Mouse (Mus musculus) frontal cortex, adult 2 months (tissue): ENCODE results near the gene Nxn. TPM values are rescaled to one million over a fixed set of nuclear protein-coding genes. Genes with fewer than 3 reads are reported as not detected.

Source experiments
- DNase-seq, 2 experiments: peaks; one replicate each; pipeline ENCODE4 v3.0.0; 2022; ENCODE audit warnings: low spot score in 1 of 2; ENCODE audit errors: extremely low spot score in 1 of 2
- polyA plus RNA-seq: library from polyadenylated mRNA; depleted of rRNA; stranded (reverse); fragments of >200 nt; gene quantifications from 2 replicates; pipeline ENCODE4 v1.2.3, GENCODE M21; 2012; rRNA removed

Nxn gene
- 9.2 and 9.8 TPM in 2 replicates for polyA plus RNA-seq

GRCm38 (mm10) chr11:76398798-76399586 lies at the start of gene Nxn:
Gene Nxn, minus strand, starts transcription at chr11:76399140.
- DNase-seq: peak in 1 of 2 experiments; percentile 78

GRCm38 (mm10) chr11:76446251-76446650 lies 47.3 kb upstream of the Nxn start:
- DNase-seq: no peak

GRCm38 (mm10) chr11:76445459-76445858 lies 46.5 kb upstream of the Nxn start:
- DNase-seq: no peak

- peak in 1 of 2 experiments; percentile 72 for DNase-seq
These were observed 40.7 kb upstream of the Nxn start for GRCm38 (mm10) chr11:76439666-76440065.

GRCm38 (mm10) chr11:76436864-76437437 lies 38.0 kb upstream of the Nxn start:
- DNase-seq: peak in 1 of 2 experiments; percentile 55

GRCm38 (mm10) chr11:76436009-76436408 lies 37.1 kb upstream of the Nxn start:
- no peak for DNase-seq

GRCm38 (mm10) chr11:76429966-76430631 lies 31.2 kb upstream of the Nxn start:
- DNase-seq: no peak

- DNase-seq: no peak
These were observed 30.6 kb upstream of the Nxn start for GRCm38 (mm10) chr11:76429556-76429955.

GRCm38 (mm10) chr11:76429046-76429445 lies 30.1 kb upstream of the Nxn start:
- DNase-seq: no peak

- peak in 1 of 2 experiments; percentile 54 for DNase-seq
These were observed 28.8 kb upstream of the Nxn start for GRCm38 (mm10) chr11:76427781-76428180.

GRCm38 (mm10) chr11:76425749-76426148 lies 26.8 kb upstream of the Nxn start:
- DNase-seq: no peak

GRCm38 (mm10) chr11:76420896-76421295 lies 22.0 kb upstream of the Nxn start:
- DNase-seq: no peak

GRCm38 (mm10) chr11:76419179-76419578 lies 20.2 kb upstream of the Nxn start:
- DNase-seq: no peak

- DNase-seq: peak in 1 of 2 experiments; percentile 68
These were observed 19.5 kb upstream of the Nxn start for GRCm38 (mm10) chr11:76418423-76418822.

- no peak for DNase-seq
These were observed 17.0 kb upstream of the Nxn start for GRCm38 (mm10) chr11:76415985-76416384.

GRCm38 (mm10) chr11:76415001-76415400 lies 16.1 kb upstream of the Nxn start:
- DNase-seq: no peak

- DNase-seq: peak in 1 of 2 experiments; percentile 3
These were observed 14.3 kb upstream of the Nxn start for GRCm38 (mm10) chr11:76413202-76413601.

GRCm38 (mm10) chr11:76410826-76411225 lies 11.9 kb upstream of the Nxn start:
- DNase-seq: peak in 1 of 2 experiments; percentile 84

GRCm38 (mm10) chr11:76406702-76407583 lies 8.0 kb upstream of the Nxn start, which contains the start of gene Timm22:
Gene Timm22, plus strand, starts transcription at chr11:76406952.
- peak; percentile 97 to 100 for DNase-seq

- no peak for DNase-seq
These were observed 6.8 kb upstream of the Nxn start for GRCm38 (mm10) chr11:76405626-76406264.
